Mouse (Mus musculus): ENCODE measurements around the gene Csnk1e. TPM values are rescaled to one million over a fixed set of nuclear protein-coding genes. Genes with fewer than 3 reads are reported as not detected.
A peak's percentile ranks its signal among the peaks of the same experiment; 100 is the strongest.

The Csnk1e gene
- polyA plus RNA-seq, 1 experiment from 2014 or later, result 213 TPM

- no peak for DNase-seq (ENCODE audit: low spot score)
- Histone ChIP-seq H3K9ac (ENCODE audit: low read length) (no peak overlapping the region), H3K27me3 (ENCODE audit: control insufficient read depth, insufficient read depth, low read length) (0 out of 2 replicates have a peak, but pooled peaks cover 3% of the 10 kb centered on the region), H3K4me1 (ENCODE audit: control insufficient read depth, insufficient read depth, low read length) (no peaks in the 10 kb centered on the region), H3K27ac (ENCODE audit: low read depth, low read length) (no peak overlapping the region), H3K36me3 (ENCODE audit: control insufficient read depth, insufficient read depth, low read length) (no peaks in the 10 kb centered on the region), H3K4me2 (ENCODE audit: low read depth) (no peak overlapping the region), H3K4me3 (ENCODE audit: low read depth, low read length) (no peak overlapping the region), H3K9me3 (ENCODE audit: control insufficient read depth, low read length) (no peaks in the 10 kb centered on the region)
- WGBS, result 57% methylated on average over 6 of the region's 6 CpGs
- ATAC-seq (ENCODE audit: insufficient read depth, low FRiP score, low TSS enrichment), result no peak
These were observed 21.9 kb upstream of the Csnk1e start for GRCm38 (mm10) chr15:79477227-79477626.

- no peaks in the 10 kb centered on the region for H3K36me3 ChIP-seq (ENCODE audit: control insufficient read depth, insufficient read depth, low read length)
- no peaks in the 10 kb centered on the region for H3K9me3 ChIP-seq (ENCODE audit: control insufficient read depth, low read length)
- WGBS, result 55% methylated on average over 12 of the region's 12 CpGs
- DNase-seq (ENCODE audit: low spot score) (no peak), ATAC-seq (ENCODE audit: insufficient read depth, low FRiP score, low TSS enrichment) (no peak)
- no peaks in the 10 kb centered on the region for H3K27me3 ChIP-seq (ENCODE audit: control insufficient read depth, insufficient read depth, low read length)
- no peak overlapping the region for H3K27ac ChIP-seq (ENCODE audit: low read depth, low read length)
- no peaks in the 10 kb centered on the region; the same call in 1 of the 2 replicates for H3K4me1 ChIP-seq (ENCODE audit: control insufficient read depth, insufficient read depth, low read length)
- no peak overlapping the region for H3K4me2 ChIP-seq (ENCODE audit: low read depth)
- no peak overlapping the region for H3K9ac ChIP-seq (ENCODE audit: low read length)
- no peak overlapping the region for H3K4me3 ChIP-seq (ENCODE audit: low read depth, low read length)
These were observed 18.4 kb upstream of the Csnk1e start for GRCm38 (mm10) chr15:79473638-79474355.

GRCm38 (mm10) chr15:79473042-79473441, 17.7 kb upstream of the Csnk1e start:
- H3K9ac ChIP-seq (ENCODE audit: low read length), result no peak overlapping the region
- H3K27ac ChIP-seq (ENCODE audit: low read depth, low read length), result no peak overlapping the region
- no peaks in the 10 kb centered on the region for H3K9me3 ChIP-seq (ENCODE audit: control insufficient read depth, low read length)
- ATAC-seq (ENCODE audit: insufficient read depth, low FRiP score, low TSS enrichment), result no peak
- no peaks in the 10 kb centered on the region; the same call in 1 of the 2 replicates for H3K4me1 ChIP-seq (ENCODE audit: control insufficient read depth, insufficient read depth, low read length)
- no peak overlapping the region for H3K4me2 ChIP-seq (ENCODE audit: low read depth)
- H3K27me3 ChIP-seq (ENCODE audit: control insufficient read depth, insufficient read depth, low read length), result no peaks in the 10 kb centered on the region
- no peaks in the 10 kb centered on the region for H3K36me3 ChIP-seq (ENCODE audit: control insufficient read depth, insufficient read depth, low read length)
- 87% methylated on average over 5 of the region's 5 CpGs for WGBS
- no peak overlapping the region for H3K4me3 ChIP-seq (ENCODE audit: low read depth, low read length)
- no peak for DNase-seq (ENCODE audit: low spot score)

DNA sequence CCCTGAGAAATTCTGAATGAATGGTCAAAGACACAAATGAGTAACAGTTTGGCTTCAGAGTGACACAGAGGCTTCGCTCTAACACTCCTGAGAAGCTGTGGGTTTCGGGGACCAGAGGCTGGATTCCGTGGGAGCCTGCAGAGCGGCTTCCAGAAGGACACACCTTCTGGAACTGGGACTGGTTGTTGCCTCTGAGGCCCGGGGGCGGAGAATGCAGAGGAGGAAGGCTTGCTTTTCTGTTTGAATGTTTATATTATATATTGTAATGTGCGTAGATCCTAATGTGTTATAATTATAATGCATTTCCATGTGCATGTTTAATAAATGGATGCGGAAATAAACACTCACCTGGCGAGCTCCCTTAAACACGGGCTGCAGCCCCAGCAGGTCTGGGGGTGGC, 15.7 kb upstream of the Csnk1e start:
- no peak overlapping the region for H3K9ac ChIP-seq (ENCODE audit: low read length)
- DNase-seq (ENCODE audit: low spot score) (no peak), ATAC-seq (ENCODE audit: insufficient read depth, low FRiP score, low TSS enrichment) (no peak)
- H3K4me1 ChIP-seq (ENCODE audit: control insufficient read depth, insufficient read depth, low read length), result no peaks in the 10 kb centered on the region; the same call in 1 of the 2 replicates
- H3K27ac ChIP-seq (ENCODE audit: low read depth, low read length), result no peak overlapping the region
- no peaks in the 10 kb centered on the region for H3K9me3 ChIP-seq (ENCODE audit: control insufficient read depth, low read length)
- H3K4me3 ChIP-seq (ENCODE audit: low read depth, low read length), result no peak overlapping the region
- WGBS, result 47% methylated on average over 10 of the region's 10 CpGs
- no peaks in the 10 kb centered on the region for H3K36me3 ChIP-seq (ENCODE audit: control insufficient read depth, insufficient read depth, low read length)
- H3K27me3 ChIP-seq (ENCODE audit: control insufficient read depth, insufficient read depth, low read length), result no peaks in the 10 kb centered on the region
- H3K4me2 ChIP-seq (ENCODE audit: low read depth), result no peak overlapping the region; the same call in 1 of the 2 replicates

DNA sequence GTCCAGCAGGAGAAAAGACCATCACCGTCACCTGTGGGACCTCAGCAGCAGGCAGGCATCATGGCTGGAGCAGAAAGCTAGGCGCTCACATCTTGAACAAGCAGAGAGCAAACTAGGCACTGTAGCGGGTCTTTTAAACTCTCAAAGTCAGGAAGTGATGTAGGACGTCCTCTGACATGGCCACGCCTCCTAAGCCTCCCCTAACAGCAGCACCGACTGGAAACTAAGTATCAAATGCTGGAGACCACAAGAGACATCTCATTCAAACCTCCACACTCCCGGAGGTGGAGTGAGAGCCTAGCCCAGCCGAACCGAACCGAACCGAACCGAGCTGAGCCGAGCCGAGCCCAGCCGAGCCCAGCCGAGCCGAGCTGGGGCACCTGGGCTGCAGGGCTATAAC, 15.2 kb upstream of the Csnk1e start:
- DNase-seq (ENCODE audit: low spot score), result no peak
- Histone ChIP-seq H3K9me3 (ENCODE audit: control insufficient read depth, low read length) (no peaks in the 10 kb centered on the region), H3K4me1 (ENCODE audit: control insufficient read depth, insufficient read depth, low read length) (no peaks in the 10 kb centered on the region; the same call in 1 of the 2 replicates), H3K4me3 (ENCODE audit: low read depth, low read length) (no peak overlapping the region), H3K27ac (ENCODE audit: low read depth, low read length) (no peak overlapping the region), H3K27me3 (ENCODE audit: control insufficient read depth, insufficient read depth, low read length) (no peaks in the 10 kb centered on the region), H3K9ac (ENCODE audit: low read length) (no peak overlapping the region), H3K36me3 (ENCODE audit: control insufficient read depth, insufficient read depth, low read length) (no peaks in the 10 kb centered on the region), H3K4me2 (ENCODE audit: low read depth) (peak overlapping the region; percentile 17; the same call in 1 of the 2 replicates)
- ATAC-seq (ENCODE audit: insufficient read depth, low FRiP score, low TSS enrichment), result no peak
- WGBS, result 31% methylated on average over 17 of the region's 17 CpGs

DNA sequence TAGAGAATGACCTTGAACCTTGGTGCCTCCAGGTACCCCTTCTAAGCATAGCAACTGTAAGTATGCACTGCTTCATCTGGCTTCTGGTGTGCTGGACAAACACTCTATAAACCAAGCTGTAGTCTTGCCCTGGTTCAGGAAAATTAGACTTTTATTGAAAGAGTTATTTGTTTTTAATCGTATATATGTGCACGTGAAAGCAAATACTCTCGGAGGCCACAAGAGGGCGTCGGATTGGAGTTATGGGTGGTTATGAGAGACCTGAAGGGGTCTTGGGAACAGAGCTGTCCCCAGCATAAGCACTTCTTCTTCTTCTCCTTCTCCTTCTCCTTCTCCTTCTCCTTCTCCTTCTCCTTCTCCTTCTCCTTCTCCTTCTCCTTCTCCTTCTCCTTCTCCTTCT, 14.2 kb upstream of the Csnk1e start:
- H3K9me3 ChIP-seq (ENCODE audit: control insufficient read depth, low read length), result no peaks in the 10 kb centered on the region
- no peak overlapping the region for H3K9ac ChIP-seq (ENCODE audit: low read length)
- H3K27me3 ChIP-seq (ENCODE audit: control insufficient read depth, insufficient read depth, low read length), result no peaks in the 10 kb centered on the region
- H3K4me2 ChIP-seq (ENCODE audit: low read depth), result no peak overlapping the region
- no peaks in the 10 kb centered on the region; the same call in 1 of the 2 replicates for H3K4me1 ChIP-seq (ENCODE audit: control insufficient read depth, insufficient read depth, low read length)
- no peak overlapping the region for H3K4me3 ChIP-seq (ENCODE audit: low read depth, low read length)
- ATAC-seq (ENCODE audit: insufficient read depth, low FRiP score, low TSS enrichment) (no peak), DNase-seq (ENCODE audit: low spot score) (no peak)
- WGBS, result 70% methylated on average over 5 of the region's 5 CpGs
- H3K36me3 ChIP-seq (ENCODE audit: control insufficient read depth, insufficient read depth, low read length), result no peaks in the 10 kb centered on the region
- no peak overlapping the region for H3K27ac ChIP-seq (ENCODE audit: low read depth, low read length)

GRCm38 (mm10) chr15:79466601-79467286, 11.4 kb upstream of the Csnk1e start:
- Histone ChIP-seq H3K36me3 (ENCODE audit: control insufficient read depth, insufficient read depth, low read length) (no peaks in the 10 kb centered on the region), H3K4me2 (ENCODE audit: low read depth) (peak overlapping the region; percentile 4; the same call in 1 of the 2 replicates), H3K27ac (ENCODE audit: low read depth, low read length) (no peak overlapping the region), H3K4me3 (ENCODE audit: low read depth, low read length) (no peak overlapping the region), H3K4me1 (ENCODE audit: control insufficient read depth, insufficient read depth, low read length) (no peaks in the 10 kb centered on the region; the same call in 1 of the 2 replicates), H3K9ac (ENCODE audit: low read length) (no peak overlapping the region; the same call in 1 of the 2 replicates), H3K27me3 (ENCODE audit: control insufficient read depth, insufficient read depth, low read length) (no peaks in the 10 kb centered on the region), H3K9me3 (ENCODE audit: control insufficient read depth, low read length) (no peaks in the 10 kb centered on the region)
- DNase-seq (ENCODE audit: low spot score) (peak; percentile 85), ATAC-seq (ENCODE audit: insufficient read depth, low FRiP score, low TSS enrichment) (peak; percentile 31; the same call in 1 of the 2 replicates)
- WGBS, result 7% methylated on average over 18 of the region's 18 CpGs

DNA sequence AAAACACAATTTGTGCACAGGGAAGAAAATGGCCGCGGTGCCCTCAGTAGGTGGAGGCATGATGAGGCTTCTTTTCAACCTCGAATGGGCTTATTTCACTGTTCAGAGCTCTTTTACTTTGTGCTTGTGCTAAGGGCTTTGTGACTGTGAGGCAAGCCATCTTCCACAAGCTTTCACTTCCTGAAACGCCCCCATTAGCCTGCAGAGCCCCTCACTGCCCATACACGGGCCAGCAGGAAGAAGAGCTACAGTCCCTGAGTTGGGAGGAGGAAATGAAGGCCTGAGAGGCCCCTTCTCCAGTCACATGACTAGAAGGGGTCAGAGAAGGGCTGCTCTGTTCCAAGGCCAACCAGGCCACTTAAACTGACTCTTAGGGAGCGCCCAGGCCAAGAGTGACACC, 1.2 kb upstream of the Csnk1e start:
- no peak for ATAC-seq (ENCODE audit: insufficient read depth, low FRiP score, low TSS enrichment)
- no peaks in the 10 kb centered on the region for H3K9me3 ChIP-seq (ENCODE audit: control insufficient read depth, low read length)
- H3K4me1 ChIP-seq (ENCODE audit: control insufficient read depth, insufficient read depth, low read length), result 0 out of 2 replicates have a peak, but pooled peaks cover 4% of the 10 kb centered on the region
- no peak overlapping the region for H3K4me2 ChIP-seq (ENCODE audit: low read depth)
- no peak overlapping the region for H3K27ac ChIP-seq (ENCODE audit: low read depth, low read length)
- no peak for DNase-seq (ENCODE audit: low spot score)
- H3K4me3 ChIP-seq (ENCODE audit: low read depth, low read length), result no peak overlapping the region
- H3K36me3 ChIP-seq (ENCODE audit: control insufficient read depth, insufficient read depth, low read length), result no peaks in the 10 kb centered on the region
- H3K9ac ChIP-seq (ENCODE audit: low read length), result no peak overlapping the region
- WGBS, result 69% methylated on average over 6 of the region's 6 CpGs
- H3K27me3 ChIP-seq (ENCODE audit: control insufficient read depth, insufficient read depth, low read length), result no peaks in the 10 kb centered on the region

Measured in neural tube, embryonic 11.5 days (tissue).